Mouse (Mus musculus): Measurements from ENCODE around the gene Mecp2. TPM values are rescaled to one million over a fixed set of nuclear protein-coding genes. Genes with fewer than 3 reads are reported as not detected.
"Not testable (repeated sequence)": the region's sequence is repeated elsewhere in the genome, so short reads cannot be mapped to it uniquely, and the experiment has no call there.

Gene Mecp2
- polyA plus RNA-seq (2015; fragmentation: Nextera tagmentation; extraction: Ambion mirVana) = 14.9 and 15.6 TPM in 2 replicates

- H3K9me3 ChIP-seq (ENCODE audit: control insufficient read depth, low read length); H3K27ac ChIP-seq (ENCODE audit: low read length); H3K4me1 ChIP-seq (replicated peaks; ENCODE audit: control insufficient read depth, insufficient read depth, low read length); H3K36me3 ChIP-seq (ENCODE audit: control insufficient read depth, insufficient read depth); H3K9ac ChIP-seq (replicated peaks; ENCODE audit: low read depth, low read length); ATAC-seq; H3K4me2 ChIP-seq (ENCODE audit: low read length); H3K27me3 ChIP-seq (replicated peaks; ENCODE audit: control insufficient read depth, insufficient read depth, low read length); H3K4me3 ChIP-seq (replicated peaks; ENCODE audit: low read length): not testable (repeated sequence)
- 36% methylated on average over 1 of the region's 1 CpGs for WGBS
Measured at GRCm38 (mm10) chrX:74135263-74135662, at the start of gene Mecp2. Gene Mecp2 (minus strand): TSS chrX:74135363.

DNA sequence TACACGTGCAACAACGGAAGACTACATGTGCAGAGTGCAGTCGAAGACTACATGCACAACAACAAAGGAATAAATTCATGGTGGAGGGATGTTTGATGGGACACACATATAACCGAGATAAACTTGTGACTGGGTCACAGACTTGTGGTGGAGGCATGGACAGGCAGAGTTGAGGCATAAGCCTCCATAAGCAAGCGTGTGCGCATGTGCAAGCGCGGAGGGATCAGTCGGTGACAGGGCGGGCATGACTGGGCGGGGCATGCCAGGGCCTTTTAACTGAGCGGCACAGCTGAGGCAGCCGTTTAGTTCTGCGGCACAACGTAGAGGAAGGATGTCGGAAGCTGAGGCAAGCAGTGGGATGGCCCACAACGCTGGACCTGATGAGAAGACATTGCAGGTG lies 41.8 kb upstream of the Mecp2 start, which contains the start of gene Tktl1:
Gene Tktl1 (plus strand): TSS at position 301 of the 400 bp plus-strand sequence.
- no peaks in the 10 kb centered on the region for H3K36me3 ChIP-seq (ENCODE audit: control insufficient read depth, insufficient read depth)
- H3K9ac ChIP-seq (replicated peaks; ENCODE audit: low read depth, low read length) = no peak within 1 kb of the TSS
- H3K9me3 ChIP-seq (ENCODE audit: control insufficient read depth, low read length) = no peaks in the 10 kb centered on the region
- H3K27ac ChIP-seq (ENCODE audit: low read length) = no peak within 1 kb of the TSS
- H3K4me1 ChIP-seq (replicated peaks; ENCODE audit: control insufficient read depth, insufficient read depth, low read length) = no peaks in the 10 kb centered on the region
- no peak within 1 kb of the TSS for H3K4me2 ChIP-seq (ENCODE audit: low read length)
- no peak within 1 kb of the TSS for H3K4me3 ChIP-seq (replicated peaks; ENCODE audit: low read length)
- ATAC-seq = no peak
- WGBS = 89% methylated on average over 17 of the region's 17 CpGs
- no peaks in the 10 kb centered on the region for H3K27me3 ChIP-seq (replicated peaks; ENCODE audit: control insufficient read depth, insufficient read depth, low read length)

DNA sequence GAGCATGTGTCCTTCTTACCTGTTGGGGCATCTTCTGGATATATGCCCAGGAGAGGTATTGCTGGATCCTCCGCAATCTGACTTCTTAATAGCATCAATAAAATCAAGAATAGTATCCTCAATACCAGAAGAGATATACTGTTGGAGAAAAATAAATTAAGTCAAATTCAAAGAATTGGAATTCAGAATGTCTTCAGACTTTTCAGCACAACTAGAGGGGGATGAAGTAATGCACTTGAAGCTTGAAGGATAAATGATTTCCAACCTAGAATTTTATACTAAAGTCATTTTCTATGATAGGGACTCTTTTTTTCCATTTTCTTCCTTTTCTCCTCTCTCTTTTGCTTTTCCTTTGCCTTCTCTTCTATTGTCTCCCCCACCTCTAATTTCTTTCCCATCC lies 32.6 kb upstream of the Mecp2 start, which contains the start of gene Tex28:
Gene Tex28 (minus strand): TSS at position 101 of the 400 bp plus-strand sequence.
- 85% methylated on average over 1 of the region's 1 CpGs for WGBS
- Histone ChIP-seq H3K27ac (ENCODE audit: low read length) (no peak within 1 kb of the TSS), H3K27me3 (replicated peaks; ENCODE audit: control insufficient read depth, insufficient read depth, low read length) (no peaks in the 10 kb centered on the region), H3K4me3 (replicated peaks; ENCODE audit: low read length) (no peak within 1 kb of the TSS), H3K4me2 (ENCODE audit: low read length) (no peak within 1 kb of the TSS), H3K9ac (replicated peaks; ENCODE audit: low read depth, low read length) (no peak within 1 kb of the TSS), H3K36me3 (ENCODE audit: control insufficient read depth, insufficient read depth) (no peaks in the 10 kb centered on the region), H3K4me1 (replicated peaks; ENCODE audit: control insufficient read depth, insufficient read depth, low read length) (no peaks in the 10 kb centered on the region), H3K9me3 (ENCODE audit: control insufficient read depth, low read length) (no peaks in the 10 kb centered on the region)
- no peak for ATAC-seq

DNA sequence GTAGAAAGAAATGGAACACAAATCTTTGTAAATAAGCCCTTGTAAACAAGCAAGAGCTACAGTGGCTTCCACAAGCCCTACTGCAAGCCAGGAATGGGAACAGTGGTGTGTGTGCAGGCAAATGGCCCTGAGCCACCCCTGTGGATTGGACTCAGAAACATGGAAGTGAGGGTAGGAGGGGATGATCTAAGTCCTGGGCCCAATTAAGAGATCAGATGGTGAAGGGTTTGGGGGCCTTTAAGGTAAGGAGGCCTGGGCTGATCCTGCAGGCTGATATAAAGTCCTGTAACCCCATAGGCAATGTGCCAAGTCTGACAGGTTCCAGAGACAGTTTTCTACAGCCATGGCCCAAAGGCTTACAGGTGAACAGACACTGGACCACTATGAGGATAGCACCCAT lies 8.0 kb downstream of the Mecp2 start, which contains the start of gene Opn1mw:
Gene Opn1mw (plus strand): TSS at position 301 of the 400 bp plus-strand sequence.
- H3K27ac ChIP-seq (ENCODE audit: low read length) = no peak within 1 kb of the TSS
- H3K9me3 ChIP-seq (ENCODE audit: control insufficient read depth, low read length) = no peaks in the 10 kb centered on the region
- no peak for ATAC-seq
- no peak within 1 kb of the TSS for H3K9ac ChIP-seq (replicated peaks; ENCODE audit: low read depth, low read length)
- H3K4me1 ChIP-seq (replicated peaks; ENCODE audit: control insufficient read depth, insufficient read depth, low read length) = no peaks in the 10 kb centered on the region
- H3K36me3 ChIP-seq (ENCODE audit: control insufficient read depth, insufficient read depth) = no peaks in the 10 kb centered on the region
- H3K27me3 ChIP-seq (replicated peaks; ENCODE audit: control insufficient read depth, insufficient read depth, low read length) = no peaks in the 10 kb centered on the region
- H3K4me3 ChIP-seq (replicated peaks; ENCODE audit: low read length) = no peak within 1 kb of the TSS
- no peak within 1 kb of the TSS for H3K4me2 ChIP-seq (ENCODE audit: low read length)

DNA sequence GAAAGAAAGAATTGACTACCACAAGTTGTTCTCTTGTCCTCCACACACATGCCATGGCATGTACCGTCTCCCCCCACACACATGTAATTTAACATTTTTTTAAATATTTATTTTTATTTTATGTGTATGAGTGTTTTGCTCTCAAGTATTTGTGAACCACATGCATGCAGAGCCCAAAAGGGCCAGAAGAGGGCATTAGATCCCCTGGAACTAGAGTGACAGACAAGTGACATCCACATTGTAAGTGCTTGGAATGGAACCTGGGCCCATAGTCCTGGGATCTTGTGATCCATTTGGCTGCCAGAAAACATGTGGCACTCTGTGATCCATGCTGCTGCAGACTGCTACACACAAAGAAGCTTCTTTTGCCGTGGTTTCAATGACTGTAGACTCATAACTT lies 10.2 kb downstream of the Mecp2 start:
- Histone ChIP-seq H3K27ac (ENCODE audit: low read length) (no peak overlapping the region), H3K4me1 (replicated peaks; ENCODE audit: control insufficient read depth, insufficient read depth, low read length) (no peaks in the 10 kb centered on the region), H3K4me3 (replicated peaks; ENCODE audit: low read length) (no peak overlapping the region), H3K27me3 (replicated peaks; ENCODE audit: control insufficient read depth, insufficient read depth, low read length) (no peaks in the 10 kb centered on the region), H3K9ac (replicated peaks; ENCODE audit: low read depth, low read length) (no peak overlapping the region), H3K4me2 (ENCODE audit: low read length) (no peak overlapping the region), H3K36me3 (ENCODE audit: control insufficient read depth, insufficient read depth) (no peaks in the 10 kb centered on the region), H3K9me3 (ENCODE audit: control insufficient read depth, low read length) (no peaks in the 10 kb centered on the region)
- ATAC-seq = no peak
- WGBS = 63% methylated on average over 2 of the region's 2 CpGs

- peak overlapping the region; percentile 27 for H3K4me3 ChIP-seq (replicated peaks; ENCODE audit: low read length)
- no peaks in the 10 kb centered on the region for H3K36me3 ChIP-seq (ENCODE audit: control insufficient read depth, insufficient read depth)
- 21% methylated on average over 10 of the region's 10 CpGs for whole genome bisulfite sequencing
- H3K27ac ChIP-seq (ENCODE audit: low read length) = no peak overlapping the region
- no peaks in the 10 kb centered on the region for H3K4me1 ChIP-seq (replicated peaks; ENCODE audit: control insufficient read depth, insufficient read depth, low read length)
- peak overlapping the region; percentile 41 for H3K4me2 ChIP-seq (ENCODE audit: low read length)
- H3K9ac ChIP-seq (replicated peaks; ENCODE audit: low read depth, low read length) = no peak overlapping the region
- peak; percentile 77 for ATAC-seq
- no peaks in the 10 kb centered on the region for H3K9me3 ChIP-seq (ENCODE audit: control insufficient read depth, low read length)
- H3K27me3 ChIP-seq (replicated peaks; ENCODE audit: control insufficient read depth, insufficient read depth, low read length) = no peaks in the 10 kb centered on the region
Measured at GRCm38 (mm10) chrX:74115511-74115910, 19.7 kb downstream of the Mecp2 start.

DNA sequence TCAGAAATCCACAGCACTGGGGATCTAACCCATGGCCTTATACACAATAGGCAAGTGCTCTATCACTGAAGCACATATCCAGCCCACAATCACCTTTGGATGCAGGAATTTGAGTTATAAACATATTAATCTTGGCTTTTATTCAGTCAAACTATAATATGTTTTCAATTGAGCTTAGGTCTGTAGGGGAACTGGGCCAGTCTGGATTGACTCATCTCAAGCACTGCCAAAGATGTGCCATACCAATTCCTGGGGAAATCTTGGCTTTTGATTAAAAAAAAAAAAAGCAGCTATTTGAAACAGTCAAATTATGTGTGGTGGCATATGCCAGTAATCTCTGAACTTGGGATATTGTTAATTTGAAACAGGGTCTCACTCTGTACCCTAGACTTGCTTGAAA lies 21.1 kb downstream of the Mecp2 start:
- no peaks in the 10 kb centered on the region for H3K36me3 ChIP-seq (ENCODE audit: control insufficient read depth, insufficient read depth)

GRCm38 (mm10) chrX:74108747-74109146 lies 26.4 kb downstream of the Mecp2 start:
- H3K4me2 ChIP-seq (ENCODE audit: low read length) = no peak overlapping the region
- WGBS = 43% methylated on average over 3 of the region's 3 CpGs
- no peak overlapping the region for H3K27ac ChIP-seq (ENCODE audit: low read length)
- H3K27me3 ChIP-seq (replicated peaks; ENCODE audit: control insufficient read depth, insufficient read depth, low read length) = no peaks in the 10 kb centered on the region
- no peaks in the 10 kb centered on the region for H3K4me1 ChIP-seq (replicated peaks; ENCODE audit: control insufficient read depth, insufficient read depth, low read length)
- no peak for ATAC-seq
- no peaks in the 10 kb centered on the region for H3K36me3 ChIP-seq (ENCODE audit: control insufficient read depth, insufficient read depth)
- H3K9ac ChIP-seq (replicated peaks; ENCODE audit: low read depth, low read length) = no peak overlapping the region
- H3K4me3 ChIP-seq (replicated peaks; ENCODE audit: low read length) = no peak overlapping the region
- no peaks in the 10 kb centered on the region for H3K9me3 ChIP-seq (ENCODE audit: control insufficient read depth, low read length)

More for the DNA sequence above, 21.1 kb downstream of the Mecp2 start:
- ATAC-seq = no peak
- no peak overlapping the region for H3K27ac ChIP-seq (ENCODE audit: low read length)
- no peak overlapping the region for H3K9ac ChIP-seq (replicated peaks; ENCODE audit: low read depth, low read length)
- no peak overlapping the region for H3K4me3 ChIP-seq (replicated peaks; ENCODE audit: low read length)
- H3K4me1 ChIP-seq (replicated peaks; ENCODE audit: control insufficient read depth, insufficient read depth, low read length) = no peaks in the 10 kb centered on the region
- no peaks in the 10 kb centered on the region for H3K27me3 ChIP-seq (replicated peaks; ENCODE audit: control insufficient read depth, insufficient read depth, low read length)
- no peaks in the 10 kb centered on the region for H3K9me3 ChIP-seq (ENCODE audit: control insufficient read depth, low read length)
- H3K4me2 ChIP-seq (ENCODE audit: low read length) = no peak overlapping the region

DNA sequence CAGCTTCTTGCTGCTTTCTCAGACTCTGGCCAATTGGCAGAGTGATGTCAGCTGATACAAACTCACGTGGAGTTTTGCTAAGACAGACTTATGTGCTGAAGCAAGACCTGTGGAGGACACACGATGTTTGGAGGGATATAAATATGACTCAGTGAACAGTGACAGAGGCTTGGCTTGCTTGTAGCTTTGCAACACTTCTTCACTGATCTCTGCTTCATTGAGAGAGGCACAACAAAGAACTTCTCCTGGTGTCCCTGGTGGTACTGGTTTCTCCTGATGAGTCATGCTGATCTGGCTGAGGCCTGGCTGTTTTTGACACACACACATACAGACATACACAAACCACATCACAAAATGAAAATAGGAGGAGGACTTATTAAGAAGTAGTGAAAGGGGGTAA lies 29.2 kb downstream of the Mecp2 start:
- Histone ChIP-seq H3K9ac (replicated peaks; ENCODE audit: low read depth, low read length) (no peak overlapping the region), H3K9me3 (ENCODE audit: control insufficient read depth, low read length) (no peaks in the 10 kb centered on the region), H3K4me2 (ENCODE audit: low read length) (no peak overlapping the region), H3K27me3 (replicated peaks; ENCODE audit: control insufficient read depth, insufficient read depth, low read length) (no peaks in the 10 kb centered on the region), H3K4me3 (replicated peaks; ENCODE audit: low read length) (no peak overlapping the region), H3K27ac (ENCODE audit: low read length) (no peak overlapping the region), H3K36me3 (ENCODE audit: control insufficient read depth, insufficient read depth) (no peaks in the 10 kb centered on the region), H3K4me1 (replicated peaks; ENCODE audit: control insufficient read depth, insufficient read depth, low read length) (no peaks in the 10 kb centered on the region)
- ATAC-seq = no peak
- 67% methylated on average over 2 of the region's 2 CpGs for WGBS

All from forebrain, embryonic 16.5 days (tissue).